Mouse (Mus musculus) heart, adult 8-10 months (tissue): Measurements from ENCODE around the gene Tas2r124. TPM values are rescaled to one million over a fixed set of nuclear protein-coding genes. Genes with fewer than 3 reads are reported as not detected.

Source experiments
- DNase-seq: peaks from one replicate; pipeline ENCODE4 v3.0.0; 2022; ENCODE audit warnings: low spot score
- total RNA-seq, 4 experiments: library from RNA; stranded (reverse); gene quantifications; 2 replicates each; pipeline ENCODE4 v1.2.4; 2022

Tas2r124 gene
- total RNA-seq: not detected

GRCm38 (mm10) chr6:132754430-132754829, at the start of gene Tas2r124:
Gene Tas2r124 (plus strand): TSS chr6:132754730.
- DNase-seq: no peak

- DNase-seq: no peak
Observed at GRCm38 (mm10) chr6:132711828-132712227, 42.7 kb upstream of the Tas2r124 start, which contains the start of gene Tas2r122. Gene Tas2r122 (minus strand): TSS chr6:132711928.

GRCm38 (mm10) chr6:132737935-132738334, 16.6 kb upstream of the Tas2r124 start, which contains the start of gene Tas2r115:
Gene Tas2r115 (minus strand): TSS chr6:132738035.
- no peak for DNase-seq

- DNase-seq: no peak
Observed at GRCm38 (mm10) chr6:132750206-132750605, 4.3 kb upstream of the Tas2r124 start.

GRCm38 (mm10) chr6:132761831-132762230, 7.3 kb downstream of the Tas2r124 start, which contains the start of gene Tas2r102:
Gene Tas2r102 (plus strand): TSS chr6:132762131.
- no peak for DNase-seq

GRCm38 (mm10) chr6:132778062-132778461, 23.5 kb downstream of the Tas2r124 start, which contains the start of gene Tas2r136:
Gene Tas2r136 (minus strand): TSS chr6:132778162.
- no peak for DNase-seq

GRCm38 (mm10) chr6:132795393-132795792, 40.9 kb downstream of the Tas2r124 start:
- DNase-seq: no peak

- DNase-seq: no peak
Observed at GRCm38 (mm10) chr6:132802518-132802917, 48.0 kb downstream of the Tas2r124 start, which contains the start of gene Tas2r117. Gene Tas2r117 (plus strand): TSS chr6:132802818.

Other genes with a start within 250 kb of the Tas2r124 start
- gene Prh1, start 184.9 kb upstream of the Tas2r124 start, total RNA-seq: not detected
- gene Prp2, start 158.8 kb upstream of the Tas2r124 start, total RNA-seq: not detected
- not detected for gene A630073D07Rik, start 103.2 kb upstream of the Tas2r124 start, total RNA-seq
- not detected for gene Tas2r120, start 97.8 kb upstream of the Tas2r124 start, total RNA-seq
- not detected for gene Tas2r121, start 53.7 kb upstream of the Tas2r124 start, total RNA-seq
- gene Tas2r122, start 42.8 kb upstream of the Tas2r124 start, total RNA-seq: not detected
- gene Tas2r115, start 16.7 kb upstream of the Tas2r124 start, total RNA-seq: not detected
- not detected for gene Tas2r102, start 7.4 kb downstream of the Tas2r124 start, total RNA-seq
- gene Tas2r136, start 23.4 kb downstream of the Tas2r124 start, total RNA-seq: not detected
- gene Tas2r117, start 48.1 kb downstream of the Tas2r124 start, total RNA-seq: not detected
- gene Tas2r123, start 92.4 kb downstream of the Tas2r124 start, total RNA-seq: not detected
- not detected for gene Tas2r116, start 100.7 kb downstream of the Tas2r124 start, total RNA-seq
- not detected for gene Tas2r110, start 113.3 kb downstream of the Tas2r124 start, total RNA-seq
- not detected for gene Tas2r113, start 138.3 kb downstream of the Tas2r124 start, total RNA-seq
- not detected for gene Tas2r125, start 154.9 kb downstream of the Tas2r124 start, total RNA-seq
- gene Tas2r129, start 196.4 kb downstream of the Tas2r124 start, total RNA-seq: not detected
- not detected for gene Tas2r131, start 203.2 kb downstream of the Tas2r124 start, total RNA-seq
- not detected for gene Tas2r109, start 226.2 kb downstream of the Tas2r124 start, total RNA-seq